Mouse (Mus musculus) adrenal gland, postnatal 14 days (tissue): Measurements from ENCODE around the gene Wdr45b. TPM values are rescaled to one million over a fixed set of nuclear protein-coding genes. Genes with fewer than 3 reads are reported as not detected.
A peak's percentile ranks its signal among the peaks of the same experiment; 100 is the strongest.
"Not testable (repeated sequence)": the region's sequence is repeated elsewhere in the genome, so short reads cannot be mapped to it uniquely, and the experiment has no call there.

Experiments used
- DNase-seq: peaks from one replicate; pipeline ENCODE4 v3.0.0; 2021; ENCODE audit warnings: mixed read lengths
- long read RNA-seq, 2 experiments: library from polyadenylated mRNA; stranded (forward); transcript quantifications; one replicate each; pipeline ENCODE4 v2.0.0; 2021
- total RNA-seq: library from RNA; stranded (reverse); gene quantifications from 2 replicates; pipeline ENCODE4 v1.2.3, GENCODE M21; 2021

The Wdr45b gene
- 53.3 and 54.3 TPM in 2 replicates for total RNA-seq
- long read RNA-seq, experiment 1, transcript Wdr45b-201 (10 exons, 2,321 nt) = major isoform, 134 of 154 reads
- long read RNA-seq, experiment 1, partial matches to known transcripts = 2 of 154 reads
- long read RNA-seq, experiment 1, other reads (novel, unspliced or antisense) = 18 of 154 reads
- long read RNA-seq, experiment 2, transcript Wdr45b-201 (10 exons, 2,321 nt) = major isoform, 65 of 75 reads
- long read RNA-seq, experiment 2, partial matches to known transcripts = 2 of 75 reads
- long read RNA-seq, experiment 2, other reads (novel, unspliced or antisense) = 8 of 75 reads

DNA sequence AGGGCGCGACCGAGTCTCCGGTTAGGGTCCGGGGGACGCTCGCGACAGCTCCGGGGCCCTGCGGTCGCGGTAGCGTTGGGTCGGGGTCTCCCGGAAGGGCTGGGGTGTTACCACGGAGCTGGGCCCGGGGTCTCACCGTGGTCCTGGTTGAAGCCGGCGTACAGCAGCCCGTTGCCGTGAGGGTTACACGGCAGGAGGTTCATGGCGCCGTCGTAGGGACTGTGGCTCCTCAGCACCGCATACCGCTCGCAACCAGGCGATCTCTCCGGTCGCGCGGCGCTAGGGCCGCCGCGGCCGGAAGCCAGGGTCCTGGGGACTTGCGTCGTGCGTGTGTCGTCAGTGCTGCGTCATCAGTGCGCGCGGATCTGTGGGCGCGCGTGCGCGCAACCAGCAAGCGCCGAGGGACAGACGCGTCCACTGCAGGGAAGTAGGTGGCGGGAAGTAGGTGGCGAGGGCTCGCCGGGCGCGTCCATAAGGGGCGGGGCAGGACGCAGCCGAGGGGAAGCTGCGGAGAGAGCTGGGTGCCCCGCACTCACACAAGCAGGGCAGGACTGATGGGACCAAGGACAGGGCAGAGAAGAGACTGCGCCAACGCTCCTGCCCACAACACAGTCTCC, at the start of gene Wdr45b:
Gene Wdr45b (minus strand): TSS at position 355 of the 617 bp plus-strand sequence.
- peak; percentile 99 for DNase-seq

DNA sequence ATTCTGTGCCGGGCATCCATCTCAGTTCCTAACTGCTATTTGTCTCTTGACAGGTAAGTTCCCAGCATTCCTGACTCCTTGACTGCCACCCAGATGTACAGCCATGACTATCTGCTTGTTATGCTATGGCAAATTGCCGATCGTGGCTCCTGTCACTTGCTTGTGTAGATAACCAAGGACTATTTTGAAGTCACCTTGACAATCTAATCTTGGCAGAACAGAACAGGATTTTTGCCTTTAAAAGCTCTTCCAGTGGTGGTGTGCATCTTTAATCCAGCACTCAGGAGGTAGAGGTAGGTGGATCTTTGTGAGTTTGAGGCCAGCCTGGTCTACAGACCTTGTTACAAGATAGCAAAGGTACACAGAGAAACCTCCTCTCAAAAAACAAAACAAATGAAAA, 38.2 kb upstream of the Wdr45b start:
- DNase-seq = no peak

DNA sequence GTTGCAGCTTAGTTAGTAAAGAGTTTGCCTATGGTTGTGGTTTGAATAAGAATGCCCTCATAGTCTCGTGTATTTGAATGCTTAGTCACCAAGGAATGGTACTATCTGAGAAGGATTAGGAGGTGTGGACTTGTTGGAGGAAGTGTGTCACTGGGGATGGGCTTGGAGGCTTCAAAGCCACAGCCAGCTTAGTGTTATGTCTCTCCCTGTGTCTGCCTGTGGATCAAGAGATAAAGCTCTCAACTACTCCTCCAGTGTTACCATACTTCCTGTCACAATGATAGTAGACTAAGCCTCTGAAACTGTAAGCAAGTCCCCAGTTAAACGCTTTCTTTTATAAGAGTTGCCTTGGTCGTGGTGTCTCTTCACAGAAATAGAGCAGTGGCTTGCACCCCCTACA, 36.5 kb upstream of the Wdr45b start:
- no peak for DNase-seq

DNA sequence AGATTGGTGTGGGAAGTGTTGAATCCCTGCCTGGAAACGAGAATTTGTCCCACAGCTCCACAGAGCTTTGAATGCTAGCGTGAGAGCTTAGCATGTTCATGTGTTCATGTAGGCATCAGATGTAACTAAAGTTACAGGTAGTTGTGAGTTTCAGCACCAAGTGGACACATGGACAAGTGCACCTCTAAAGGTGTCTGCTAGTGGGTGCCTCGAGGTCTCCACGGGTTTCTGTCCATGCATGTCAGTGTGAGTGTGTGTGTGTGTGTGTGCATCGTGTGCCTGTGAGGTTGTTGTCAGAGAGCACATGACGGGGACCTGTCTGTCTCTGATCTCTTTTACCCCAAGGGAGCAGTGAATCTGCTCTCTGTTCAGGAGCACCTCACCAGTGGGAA, 34.3 kb upstream of the Wdr45b start:
- DNase-seq = no peak

DNA sequence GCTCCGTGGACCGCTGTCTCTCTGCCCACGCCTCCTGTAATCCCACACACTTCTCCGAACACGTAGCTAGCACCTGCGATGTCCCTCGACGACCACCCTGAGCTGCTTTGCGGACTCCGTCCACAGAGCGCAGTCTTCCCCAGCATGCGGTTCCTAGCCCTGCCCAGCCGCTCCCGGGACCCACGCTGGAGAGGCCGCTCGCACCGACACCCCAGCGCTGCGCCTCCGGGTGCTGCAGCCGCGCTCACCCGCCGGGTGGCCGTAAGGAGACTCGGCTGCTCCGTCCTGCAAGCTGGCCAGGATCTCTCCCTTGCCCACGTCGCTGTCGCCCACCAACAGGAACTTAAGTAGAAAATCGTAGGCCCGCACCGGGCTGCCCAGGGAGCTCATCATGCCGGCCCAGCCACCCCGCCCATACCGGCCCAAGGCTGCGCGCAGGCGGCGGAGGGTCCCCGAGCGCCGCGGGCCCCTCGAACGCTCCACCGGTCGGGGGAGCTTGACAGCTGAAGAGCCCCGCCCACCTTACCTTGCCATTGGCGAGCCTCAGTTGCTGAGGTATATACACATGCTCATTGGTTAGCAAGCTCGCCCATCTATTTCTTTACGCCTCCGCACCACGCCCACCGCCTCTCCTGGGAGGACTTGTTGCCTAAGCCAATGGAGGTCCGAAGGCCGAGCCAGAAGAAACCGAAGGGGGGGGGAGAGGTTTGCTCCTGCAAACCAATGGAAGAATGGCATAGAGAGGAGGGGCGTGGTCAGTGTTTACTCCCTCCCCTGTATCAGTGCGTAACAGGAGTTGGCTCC, 33.7 kb upstream of the Wdr45b start, which contains the start of gene Rab40b:
Gene Rab40b (minus strand): TSS at position 502 of the 804 bp plus-strand sequence.
- DNase-seq = peak; percentile 97

DNA sequence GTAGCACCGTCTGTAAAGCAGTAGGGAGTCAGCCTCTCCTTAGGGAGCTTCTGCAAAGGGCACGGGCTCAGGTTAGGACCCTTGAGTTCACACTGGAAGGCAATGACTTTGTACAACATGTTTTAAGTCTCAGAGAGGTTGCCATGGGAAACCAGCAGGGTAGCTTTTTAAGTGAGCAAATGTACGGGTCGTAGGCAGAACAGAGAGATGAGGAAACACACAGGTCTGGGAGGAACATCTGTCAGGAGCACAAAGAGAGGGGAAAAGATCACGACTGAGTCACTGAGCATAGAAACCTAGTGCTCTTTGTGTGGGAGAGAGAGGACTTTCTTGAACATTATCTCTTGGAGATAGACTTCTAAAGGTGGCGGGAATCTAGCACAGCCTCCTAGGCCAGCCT, 26.0 kb upstream of the Wdr45b start:
- no peak for DNase-seq

DNA sequence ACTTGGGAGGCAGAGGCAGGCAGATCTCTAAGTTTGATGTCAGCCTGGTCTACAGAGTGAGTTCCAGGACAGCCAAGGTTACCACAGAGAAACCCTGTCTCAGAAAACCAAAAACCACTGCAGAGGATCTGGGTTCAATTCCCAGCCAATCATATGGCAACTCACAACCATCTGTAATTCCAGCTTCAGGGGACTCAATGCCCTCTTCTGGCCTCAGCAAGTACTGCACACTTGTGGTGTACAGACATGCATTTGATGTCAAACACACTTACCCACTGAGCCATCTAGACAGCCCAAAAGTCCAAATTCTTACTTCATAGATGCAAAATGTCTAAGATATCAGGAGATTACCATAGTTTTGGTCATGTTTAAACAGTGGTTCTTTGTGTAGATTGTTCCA, 24.4 kb upstream of the Wdr45b start:
- DNase-seq = no peak

DNA sequence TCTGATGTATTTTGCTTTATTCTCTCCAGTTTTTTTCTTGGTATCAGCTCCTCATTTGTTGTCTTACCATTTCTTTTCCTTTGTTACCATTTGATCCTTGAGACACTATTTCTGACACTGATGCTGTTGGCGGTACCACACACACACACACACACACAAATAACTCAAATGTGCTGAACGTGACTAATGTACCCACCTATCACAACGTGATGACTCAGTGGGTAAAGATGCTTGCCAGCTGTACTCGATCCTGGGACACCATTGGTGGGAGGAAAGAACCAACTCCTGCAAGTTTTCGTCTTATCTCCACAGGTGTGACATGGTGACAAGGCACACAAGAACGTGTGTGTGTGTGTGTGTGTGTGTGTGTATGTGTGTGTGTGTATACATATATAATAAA, 19.1 kb upstream of the Wdr45b start:
- DNase-seq = no peak

DNA sequence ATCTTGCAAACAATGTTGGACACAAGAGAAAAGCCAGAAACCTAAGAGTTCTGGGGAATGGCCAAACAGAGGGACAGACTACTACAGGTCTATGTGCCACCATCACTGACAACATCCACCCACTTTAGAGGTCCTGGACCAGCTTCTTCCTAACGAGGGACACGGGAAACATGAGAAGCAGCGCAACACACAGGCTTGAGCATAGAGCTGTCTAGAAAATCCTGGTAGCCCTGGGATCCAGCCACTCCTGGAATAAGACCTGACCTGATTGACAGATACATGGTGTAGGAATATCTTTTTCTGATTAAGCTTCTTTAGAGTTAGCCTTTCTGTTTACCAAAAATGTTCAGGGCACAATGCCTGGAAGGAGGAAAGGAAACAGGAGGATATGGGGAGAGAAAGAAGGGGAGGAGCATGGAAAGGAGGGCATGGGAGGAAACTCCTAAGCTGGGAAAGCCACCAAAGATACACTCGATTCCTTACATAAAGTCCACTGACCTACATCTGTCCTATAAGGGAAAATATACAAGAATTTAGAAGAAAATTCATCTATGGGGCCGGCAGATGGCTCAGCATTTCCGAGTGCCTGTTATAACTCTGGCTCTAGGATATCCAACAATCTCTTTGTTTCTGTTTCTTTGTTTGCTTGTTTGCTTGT, 16.2 kb upstream of the Wdr45b start:
- no peak for DNase-seq

DNA sequence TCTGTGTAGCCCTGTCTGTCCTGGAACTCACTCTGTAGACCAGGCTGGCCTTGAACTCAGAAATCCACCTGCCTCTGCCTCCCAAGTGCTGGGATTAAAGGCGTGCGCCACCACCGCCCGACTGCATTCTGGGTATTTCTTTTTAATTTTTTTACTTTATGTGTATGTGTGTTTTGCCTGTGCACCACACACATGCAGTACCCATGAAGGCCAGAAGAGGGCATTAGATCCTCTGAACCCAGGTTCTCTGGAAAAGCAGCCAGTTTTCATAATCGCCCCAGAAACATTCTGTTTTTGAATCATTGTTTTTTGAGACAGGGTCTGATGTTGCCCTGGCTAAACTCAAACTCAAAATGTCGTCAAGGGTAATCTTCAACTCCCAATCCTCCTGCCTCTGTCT, 15.4 kb upstream of the Wdr45b start:
- DNase-seq = peak; percentile 63

DNA sequence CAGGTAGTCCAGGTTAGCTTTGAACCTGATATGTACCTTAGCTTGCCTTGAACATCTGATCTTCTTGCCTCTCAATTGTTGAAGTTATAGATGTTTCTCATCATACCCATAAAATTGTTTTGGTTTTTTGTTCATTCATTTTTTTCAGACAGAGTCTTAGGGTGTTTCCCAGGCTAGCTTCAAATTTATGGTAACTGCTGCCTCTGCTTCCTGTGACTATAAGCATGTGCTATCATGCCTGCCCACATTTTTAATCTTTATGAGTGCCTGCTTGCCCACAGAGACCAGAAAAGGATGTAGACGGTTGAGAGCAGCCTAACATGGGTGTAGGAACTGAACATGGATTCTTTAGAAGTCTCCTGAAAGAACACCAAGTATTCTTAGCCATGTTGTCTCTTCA, 14.5 kb upstream of the Wdr45b start:
- DNase-seq = no peak

DNA sequence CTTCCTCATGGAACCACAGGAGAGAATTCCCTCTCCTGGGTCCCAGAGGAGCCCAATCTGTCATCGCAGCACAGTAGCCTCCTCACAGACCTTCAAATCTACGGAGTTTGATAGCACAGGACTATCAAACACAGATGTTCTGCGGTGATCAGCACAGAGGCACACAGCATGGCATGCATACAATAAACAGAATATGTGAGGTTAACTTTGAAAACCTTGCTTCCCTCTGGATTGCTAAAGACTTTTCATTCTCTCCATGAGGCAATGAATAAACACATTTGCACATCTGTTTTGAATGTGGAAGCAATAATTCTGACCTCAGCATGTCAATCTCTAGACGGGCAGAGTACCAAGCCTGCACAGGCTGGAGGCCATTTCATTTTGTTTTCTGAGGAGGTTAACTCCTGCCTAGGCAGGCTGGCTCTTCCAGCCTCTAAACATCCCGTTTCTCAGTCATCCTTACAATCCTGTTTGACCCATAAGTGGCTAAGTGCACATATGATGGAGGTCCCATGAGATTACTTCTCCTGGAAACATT, 13.0 kb upstream of the Wdr45b start:
- no peak for DNase-seq

DNA sequence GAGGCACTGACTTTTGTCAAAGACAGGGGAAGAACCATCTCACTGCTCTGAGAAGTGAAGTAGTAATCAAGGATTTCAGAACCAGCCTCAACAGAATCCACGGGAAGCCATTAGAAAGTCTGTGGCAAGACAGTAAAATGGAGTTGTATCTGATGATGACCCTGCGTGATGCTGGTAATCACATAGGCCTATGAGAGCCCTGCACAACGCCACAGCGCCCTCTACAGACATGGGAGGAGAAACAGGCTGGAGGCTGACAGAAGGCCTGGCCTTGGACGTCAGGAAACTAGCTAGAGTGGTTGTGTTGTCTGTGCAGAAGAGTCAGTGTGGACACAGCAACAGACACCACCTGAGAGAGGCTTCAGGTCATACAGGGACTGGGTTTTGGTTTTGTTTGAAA, 8.0 kb upstream of the Wdr45b start:
- peak; percentile 87 for DNase-seq

DNA sequence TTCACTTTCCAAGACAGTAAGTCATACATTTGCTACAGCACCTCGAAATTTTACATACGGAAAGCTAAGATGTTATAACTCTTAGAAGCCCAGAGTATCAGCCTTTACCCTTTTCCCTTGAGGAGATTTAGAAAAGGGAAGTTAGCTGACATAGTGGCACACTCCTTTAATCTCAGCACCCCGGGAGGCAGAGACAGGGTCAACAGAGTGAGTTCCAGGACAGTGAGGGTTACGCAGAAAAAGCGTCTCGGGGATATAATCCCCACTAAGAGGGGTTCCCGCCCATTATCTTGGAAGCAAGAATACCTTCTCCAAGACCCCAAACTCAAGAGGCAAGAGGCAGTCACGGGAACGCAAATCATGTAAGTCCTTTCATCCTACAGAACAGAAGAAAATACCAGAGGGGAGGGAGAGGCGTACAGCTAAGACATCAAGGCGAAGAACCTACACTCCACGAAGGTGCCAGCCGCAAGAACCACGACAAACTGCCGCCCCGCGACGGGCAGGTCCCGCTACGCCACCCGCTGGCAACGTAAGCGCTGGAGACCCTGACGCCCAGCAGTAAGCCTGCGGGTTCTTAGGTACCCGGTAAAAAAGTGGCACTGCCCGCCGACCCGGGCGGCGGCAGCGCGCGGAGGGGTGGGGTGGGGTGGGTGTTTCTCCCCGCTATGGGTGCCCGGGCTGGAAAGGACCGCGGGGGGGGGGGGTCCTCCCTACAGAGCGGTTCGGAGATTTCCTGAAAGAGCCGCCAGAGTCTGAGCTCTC, 737 bp downstream of the Wdr45b start:
- peak; percentile 69 for DNase-seq

DNA sequence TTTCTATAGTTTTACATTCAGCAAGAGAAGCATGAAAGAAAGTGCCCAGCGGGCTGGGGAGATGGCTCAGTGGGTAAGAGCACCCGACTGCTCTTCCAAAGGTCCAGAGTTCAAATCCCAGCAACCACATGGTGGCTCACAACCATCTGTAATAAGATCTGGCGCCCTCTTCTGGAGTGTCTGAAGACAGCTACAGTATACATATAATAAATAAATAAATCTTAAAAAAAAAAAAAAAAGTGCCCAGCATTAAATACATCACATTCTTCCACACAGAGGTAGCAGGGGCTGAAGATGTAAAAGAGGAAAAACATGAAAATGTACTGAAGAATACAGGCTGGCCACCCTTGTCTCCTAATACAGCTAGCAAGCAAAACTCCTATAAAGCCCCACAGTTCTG, 5.5 kb downstream of the Wdr45b start:
- DNase-seq = not testable (repeated sequence)

DNA sequence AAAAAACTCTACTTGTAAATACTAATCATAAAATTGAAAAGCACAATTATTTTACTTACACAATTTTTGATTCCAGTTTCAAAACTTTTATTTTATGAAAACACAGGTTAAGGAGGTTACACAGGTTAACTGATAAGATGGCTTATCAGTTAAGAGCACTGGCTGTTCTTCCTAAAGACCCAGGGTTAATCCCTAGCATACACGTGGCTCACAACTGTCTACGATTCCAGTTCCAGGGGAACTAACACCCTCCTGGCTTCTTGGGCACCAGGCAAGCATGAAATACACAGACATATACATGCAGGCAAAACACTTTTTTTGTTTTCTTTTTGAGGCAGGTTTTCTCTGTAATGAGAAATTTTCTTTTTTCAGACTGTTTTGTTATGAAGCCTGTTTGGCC, 6.1 kb downstream of the Wdr45b start:
- no peak for DNase-seq

DNA sequence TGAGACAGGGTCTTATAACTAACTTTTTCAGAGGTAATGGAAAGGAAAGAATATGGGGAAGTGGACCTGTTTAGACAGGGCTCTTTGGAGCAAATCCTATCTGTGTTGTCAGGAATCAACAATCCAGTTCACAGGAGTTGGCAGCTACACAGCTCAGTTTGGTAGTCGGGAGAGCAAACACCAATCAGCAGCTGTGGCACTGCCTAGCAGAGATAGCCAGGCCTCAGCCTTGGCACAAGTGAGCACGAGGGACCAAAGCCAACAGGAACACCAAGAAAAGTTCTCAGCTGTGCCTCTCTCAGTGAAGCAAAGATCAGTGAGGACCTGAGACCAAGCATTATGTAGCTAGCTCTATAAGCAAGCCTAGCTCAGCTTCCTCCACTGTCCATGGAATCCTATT, 7.2 kb downstream of the Wdr45b start:
- DNase-seq = peak; percentile 58

DNA sequence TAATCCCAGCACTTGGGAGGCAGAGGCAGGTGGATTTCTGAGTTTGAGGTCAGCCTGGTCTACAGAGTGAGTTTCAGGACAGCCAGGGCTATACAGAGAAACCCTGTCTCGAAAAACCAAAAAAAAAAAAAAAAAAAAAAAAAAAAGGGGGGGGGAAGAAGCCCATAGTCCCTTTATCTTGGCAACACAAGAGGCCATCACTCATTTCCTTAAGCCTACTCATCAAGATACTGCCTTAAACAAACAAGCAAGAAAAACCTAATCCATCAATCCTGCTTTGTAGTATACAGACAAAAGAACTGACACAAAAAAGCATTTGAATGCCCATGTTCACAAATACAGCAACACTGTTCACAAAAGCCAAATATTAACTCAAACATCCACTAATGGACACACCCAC, 11.8 kb downstream of the Wdr45b start:
- DNase-seq = not testable (repeated sequence)

DNA sequence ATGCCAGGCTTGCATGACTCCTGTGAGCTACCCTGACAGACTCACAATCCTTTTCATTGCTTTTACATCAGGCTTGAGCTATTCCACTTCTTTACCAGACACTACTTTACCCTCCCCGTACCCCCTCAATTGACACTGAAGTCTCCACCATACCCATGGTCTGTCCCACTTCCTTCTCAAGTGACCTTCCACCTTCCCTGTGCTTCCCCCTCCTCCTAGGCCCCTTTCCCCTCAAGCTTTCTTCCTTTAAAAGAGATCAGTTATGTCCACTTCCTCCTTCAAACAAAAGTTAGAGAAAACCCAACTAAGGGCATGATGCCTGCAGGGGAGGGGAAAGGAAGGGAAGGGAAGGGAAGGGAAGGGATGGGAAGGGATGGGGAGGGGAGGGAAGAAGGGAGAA, 14.0 kb downstream of the Wdr45b start:
- DNase-seq = no peak

DNA sequence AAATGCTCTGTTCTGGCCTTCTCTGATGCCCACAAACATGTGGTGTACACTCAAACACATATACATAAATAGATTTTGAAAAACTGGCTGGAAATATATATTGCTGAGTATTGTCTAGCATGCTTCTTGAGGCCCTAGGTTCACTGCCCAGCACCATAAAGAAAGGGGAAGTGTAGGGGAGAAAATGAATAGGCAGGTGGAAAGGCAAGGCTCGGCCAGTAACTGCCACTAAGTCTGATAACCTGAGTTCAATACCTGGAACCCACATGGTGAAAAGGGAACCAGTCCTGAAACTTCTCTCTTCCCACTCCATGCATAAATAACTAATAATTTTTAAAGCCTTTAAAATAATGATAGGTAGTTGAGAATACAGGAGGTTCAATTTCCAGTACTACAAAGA, 14.6 kb downstream of the Wdr45b start:
- DNase-seq = no peak

DNA sequence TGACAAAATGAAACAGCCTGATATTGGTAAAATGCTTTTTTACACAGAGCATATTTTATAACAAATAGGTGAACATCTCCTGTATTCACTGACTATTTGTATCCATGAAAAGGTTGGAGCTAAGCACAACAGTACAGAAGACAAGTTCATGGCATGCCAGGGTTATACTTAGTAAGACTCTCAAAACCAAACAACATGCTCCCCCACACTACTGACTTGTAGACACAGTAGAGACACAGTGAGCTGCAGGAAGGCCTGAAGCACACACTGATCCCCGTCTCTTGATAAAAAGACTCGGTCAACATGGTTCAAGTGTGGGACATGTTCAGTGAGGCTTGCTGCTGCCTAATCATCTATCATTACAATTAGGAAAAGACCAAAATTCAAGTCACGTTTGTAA, 22.6 kb downstream of the Wdr45b start:
- DNase-seq = no peak

DNA sequence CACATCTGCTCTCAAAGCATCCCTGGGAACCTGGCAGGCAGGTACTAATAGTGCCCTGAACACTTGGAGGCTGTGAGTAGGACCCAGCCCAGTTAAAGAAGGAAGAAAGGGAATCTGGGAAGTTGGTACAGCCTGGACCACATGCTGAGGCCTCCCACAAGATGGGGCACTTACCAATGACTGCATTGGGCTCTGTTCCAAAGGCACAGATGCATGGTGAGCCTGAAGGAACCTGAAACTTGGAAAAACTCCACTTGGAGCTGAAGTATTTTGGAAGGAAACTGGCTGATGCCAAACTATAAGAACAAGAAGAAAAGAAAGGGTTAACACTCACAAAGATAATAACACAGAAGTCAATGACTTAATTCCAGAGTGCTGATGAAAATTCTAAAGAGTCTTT, 25.6 kb downstream of the Wdr45b start:
- no peak for DNase-seq
